Mouse (Mus musculus) layer of hippocampus, postnatal 10 days (tissue): Measurements from ENCODE around the gene Arid5b. TPM values are rescaled to one million over a fixed set of nuclear protein-coding genes. Genes with fewer than 3 reads are reported as not detected.
A peak's percentile ranks its signal among the peaks of the same experiment; 100 is the strongest.

Experiments
- DNase-seq, 2 experiments: peaks; one replicate each; pipeline ENCODE4 v3.0.0; 2021; ENCODE audit warnings: low spot score in 2 of 2
- total RNA-seq, 2 experiments: library from RNA; stranded (reverse); gene quantifications; 2 replicates each; pipeline ENCODE4 v1.2.3; 2021

The Arid5b gene
- total RNA-seq, 2 experiments from 2014 or later = 16.0 to 18.2 TPM

GRCm38 (mm10) chr10:68140306-68140705 is 138.2 kb downstream of the Arid5b start:
- no peak for DNase-seq

- DNase-seq = no peak
These were observed 140.4 kb downstream of the Arid5b start for GRCm38 (mm10) chr10:68138123-68138522.

- no peak for DNase-seq
These were observed 141.2 kb downstream of the Arid5b start for GRCm38 (mm10) chr10:68137151-68137833.

- DNase-seq = peak; percentile 59 to 72
These were observed 142.0 kb downstream of the Arid5b start for GRCm38 (mm10) chr10:68136480-68137083.

- no peak for DNase-seq
These were observed 142.5 kb downstream of the Arid5b start for GRCm38 (mm10) chr10:68136051-68136450.

GRCm38 (mm10) chr10:68135416-68135815 is 143.1 kb downstream of the Arid5b start:
- DNase-seq = no peak

GRCm38 (mm10) chr10:68134549-68134948 is 144.0 kb downstream of the Arid5b start:
- DNase-seq = no peak

- no peak for DNase-seq
These were observed 144.5 kb downstream of the Arid5b start for GRCm38 (mm10) chr10:68134071-68134470.

- no peak for DNase-seq
These were observed 145.9 kb downstream of the Arid5b start for GRCm38 (mm10) chr10:68132636-68133035.

- no peak for DNase-seq
These were observed 146.4 kb downstream of the Arid5b start for GRCm38 (mm10) chr10:68132154-68132553.

- no peak for DNase-seq
These were observed 148.9 kb downstream of the Arid5b start for GRCm38 (mm10) chr10:68129651-68130050.

GRCm38 (mm10) chr10:68129009-68129408 is 149.5 kb downstream of the Arid5b start:
- DNase-seq = no peak

- DNase-seq = no peak
These were observed 150.1 kb downstream of the Arid5b start for GRCm38 (mm10) chr10:68128441-68128848.

GRCm38 (mm10) chr10:68127604-68128256 is 150.8 kb downstream of the Arid5b start:
- no peak for DNase-seq

- no peak for DNase-seq
These were observed 151.4 kb downstream of the Arid5b start for GRCm38 (mm10) chr10:68127104-68127503.

GRCm38 (mm10) chr10:68126551-68126950 is 152.0 kb downstream of the Arid5b start:
- no peak for DNase-seq

GRCm38 (mm10) chr10:68125919-68126550 is 152.5 kb downstream of the Arid5b start:
- DNase-seq = no peak

GRCm38 (mm10) chr10:68124985-68125384 is 153.6 kb downstream of the Arid5b start:
- no peak for DNase-seq

- no peak for DNase-seq
These were observed 155.1 kb downstream of the Arid5b start for GRCm38 (mm10) chr10:68123446-68123845.

GRCm38 (mm10) chr10:68121960-68122359 is 156.6 kb downstream of the Arid5b start:
- no peak for DNase-seq

- no peak for DNase-seq
These were observed 157.3 kb downstream of the Arid5b start for GRCm38 (mm10) chr10:68121251-68121650.

GRCm38 (mm10) chr10:68120011-68120410 is 158.5 kb downstream of the Arid5b start:
- no peak for DNase-seq
